Mouse (Mus musculus) kidney, adult 11 months (tissue): Measurements from ENCODE around the gene Mtfr1l.

Source experiments
- DNase-seq: peaks from one replicate; pipeline ENCODE4 v3.0.0; 2022

Gene Mtfr1l

GRCm38 (mm10) chr4:134555956-134556580 is 20.9 kb upstream of the Mtfr1l start:
- DNase-seq = no peak

DNA sequence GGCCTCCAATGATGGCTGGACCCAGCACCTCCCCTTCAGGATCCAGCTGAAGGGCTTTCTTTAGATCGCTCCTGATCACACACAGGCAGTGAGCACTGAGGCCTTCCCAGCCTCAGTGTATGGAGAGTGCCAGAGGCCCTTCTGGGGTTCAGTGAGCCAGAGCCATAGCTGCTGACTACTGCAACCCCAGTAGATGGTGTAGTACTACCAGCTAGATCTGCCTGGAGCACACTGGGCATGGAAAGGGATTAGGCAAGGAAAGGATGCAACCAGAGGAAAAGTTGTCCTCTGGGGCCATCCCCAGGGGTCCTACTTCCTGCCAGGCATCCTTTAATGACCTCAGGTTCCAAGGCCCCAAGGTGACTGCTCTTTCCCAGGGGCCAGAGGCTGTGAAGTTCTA is 18.4 kb upstream of the Mtfr1l start:
- no peak for DNase-seq

- DNase-seq = peak; percentile 30
Measured at GRCm38 (mm10) chr4:134551494-134552316, 16.5 kb upstream of the Mtfr1l start, which contains the start of gene Selenon. Selenon (minus strand) TSS chr4:134552166.

DNA sequence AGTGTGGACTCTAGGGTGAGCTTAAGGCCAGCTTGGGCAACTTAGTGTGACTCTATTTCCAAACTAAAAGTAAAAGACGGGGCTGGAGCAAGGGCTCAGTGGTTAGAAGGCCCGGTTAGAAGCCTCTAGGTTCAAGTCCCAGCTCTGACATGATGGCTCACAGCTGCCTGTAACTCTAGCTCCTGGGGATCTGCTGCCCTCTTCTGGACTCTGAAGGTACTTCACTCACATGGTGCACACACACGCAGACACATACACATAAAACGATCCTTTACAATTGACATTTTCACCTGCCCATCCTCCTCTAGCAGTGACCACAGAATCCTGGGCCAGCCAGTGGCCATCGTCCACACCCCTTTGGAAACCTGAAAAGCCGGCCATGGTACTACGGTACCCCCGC is 14.7 kb upstream of the Mtfr1l start:
- no peak for DNase-seq

DNA sequence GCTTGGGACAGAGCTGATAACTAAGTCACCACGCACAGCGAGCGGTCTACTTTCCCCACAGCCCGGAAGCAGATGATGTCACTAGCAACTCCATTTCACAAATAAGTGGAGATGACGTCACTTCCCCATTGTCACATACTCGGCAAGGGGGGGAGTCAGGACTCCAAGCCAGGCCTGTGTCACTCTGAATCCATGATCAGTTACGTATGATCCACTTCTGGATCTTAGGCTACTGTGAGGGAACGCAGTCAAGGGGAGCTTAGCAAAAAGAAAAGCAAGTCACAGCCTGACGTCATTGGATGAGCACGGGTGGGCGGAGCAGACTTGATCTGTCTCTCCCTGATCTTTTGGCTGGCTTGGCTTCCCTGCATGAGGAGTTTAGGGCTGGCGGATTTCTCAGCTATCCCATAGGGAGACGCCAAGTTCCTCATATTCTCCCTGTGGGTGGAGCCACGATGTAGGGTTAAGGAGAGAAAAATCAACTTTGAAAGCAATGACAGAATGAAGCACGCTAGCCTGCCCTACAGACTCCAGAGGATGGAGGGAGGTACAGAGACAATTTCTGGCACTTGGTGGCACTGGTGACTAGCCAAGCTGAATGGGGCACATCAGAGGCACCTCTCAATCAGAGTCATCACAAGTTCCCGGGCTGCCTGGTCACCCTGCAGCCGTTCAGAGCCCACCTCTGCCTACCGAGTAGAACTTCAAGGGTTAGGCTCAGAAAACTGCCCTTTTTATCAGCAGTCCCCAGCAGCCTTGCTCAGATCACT is 13.2 kb upstream of the Mtfr1l start:
- no peak for DNase-seq

GRCm38 (mm10) chr4:134546814-134547705 is 11.9 kb upstream of the Mtfr1l start:
- no peak for DNase-seq

GRCm38 (mm10) chr4:134543261-134543660 is 8.1 kb upstream of the Mtfr1l start:
- DNase-seq = peak; percentile 81

DNA sequence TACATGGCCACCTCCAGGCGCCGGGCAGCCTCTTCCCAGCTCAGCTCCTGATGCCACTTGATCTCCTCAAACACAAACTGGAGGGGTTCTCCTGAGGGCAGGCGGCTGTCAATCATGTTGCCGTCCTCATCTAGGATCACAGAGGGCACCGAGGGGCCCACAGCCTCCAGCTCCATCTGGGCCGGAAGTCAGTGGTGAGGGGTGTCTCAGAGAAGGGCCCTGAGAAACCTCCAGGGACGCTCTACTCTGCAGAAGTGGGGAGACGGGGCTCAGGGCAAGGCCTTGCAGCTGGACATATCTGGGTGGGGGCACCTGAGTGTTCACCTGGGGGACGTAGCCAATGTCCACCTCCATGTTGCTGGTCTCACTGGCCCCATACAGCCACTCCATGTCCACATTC is 7.5 kb upstream of the Mtfr1l start:
- no peak for DNase-seq

GRCm38 (mm10) chr4:134538997-134539580 is 3.9 kb upstream of the Mtfr1l start:
- no peak for DNase-seq

DNA sequence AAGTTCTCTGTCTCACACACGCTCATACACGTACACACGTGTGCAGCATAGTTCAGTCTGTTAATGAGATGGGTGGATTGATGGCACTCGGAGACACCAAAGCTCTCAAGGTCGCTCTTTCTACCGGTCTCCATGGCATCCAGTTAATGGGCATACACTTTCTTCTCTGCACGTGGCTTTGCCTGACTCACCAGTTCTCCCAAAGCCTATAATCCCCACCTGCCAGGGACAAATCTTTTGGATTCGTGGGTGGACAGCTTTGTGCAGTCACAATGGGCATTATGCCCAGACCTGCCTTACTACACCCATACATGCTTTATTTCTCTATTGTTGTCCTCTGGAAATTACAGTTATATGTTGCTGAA is 582 bp upstream of the Mtfr1l start:
- peak; percentile 28 for DNase-seq

- DNase-seq = peak; percentile 56
Measured at GRCm38 (mm10) chr4:134534124-134534886, 882 bp downstream of the Mtfr1l start.

- no peak for DNase-seq
Measured at GRCm38 (mm10) chr4:134533421-134533820, 1.8 kb downstream of the Mtfr1l start.

GRCm38 (mm10) chr4:134532928-134533327 is 2.3 kb downstream of the Mtfr1l start:
- DNase-seq = no peak

- DNase-seq = no peak
Measured at GRCm38 (mm10) chr4:134526220-134526619, 9.0 kb downstream of the Mtfr1l start.

GRCm38 (mm10) chr4:134525806-134526205 is 9.4 kb downstream of the Mtfr1l start:
- no peak for DNase-seq

GRCm38 (mm10) chr4:134523447-134523846 is 11.7 kb downstream of the Mtfr1l start:
- DNase-seq = no peak

GRCm38 (mm10) chr4:134519281-134519680 is 15.9 kb downstream of the Mtfr1l start:
- DNase-seq = no peak

GRCm38 (mm10) chr4:134518541-134518940 is 16.6 kb downstream of the Mtfr1l start:
- no peak for DNase-seq

- DNase-seq = no peak
Measured at GRCm38 (mm10) chr4:134517719-134518118, 17.5 kb downstream of the Mtfr1l start.

DNA sequence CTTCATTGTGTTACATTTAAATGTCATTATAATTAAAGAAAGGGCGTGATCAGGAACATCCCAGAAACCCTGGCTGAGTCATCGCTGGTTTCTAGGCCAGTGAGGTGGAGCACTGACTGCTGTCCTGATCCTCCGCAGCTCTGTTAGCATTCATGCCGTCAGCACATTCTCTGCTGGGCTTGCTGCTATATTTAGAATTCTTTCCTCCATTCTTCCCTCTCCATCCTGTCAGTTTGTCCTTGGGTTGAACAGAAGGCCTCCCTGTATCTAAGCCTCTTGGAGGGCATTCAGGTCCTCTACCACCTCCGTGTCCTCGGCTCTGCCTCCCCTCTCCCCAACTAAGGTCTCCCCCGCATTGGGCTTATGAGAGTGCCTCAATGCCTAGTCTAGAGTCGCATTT is 18.2 kb downstream of the Mtfr1l start:
- no peak for DNase-seq

GRCm38 (mm10) chr4:134515614-134516013 is 19.6 kb downstream of the Mtfr1l start:
- no peak for DNase-seq
